Mouse (Mus musculus): ENCODE results near the gene Isg20l2.

- TF ChIP-seq POLR2A (IDR thresholded peaks at IDR 0.05; ENCODE audit: low read depth, low read length): no peak
- TF ChIP-seq CTCF (IDR thresholded peaks at IDR 0.05; ENCODE audit: borderline replicate concordance, insufficient read depth, low read length): no peak
Measured at GRCm38 (mm10) chr3:87971489-87972202, 41.5 kb downstream of the Isg20l2 start.
